Mouse (Mus musculus) gastrocnemius, adult 2 months (tissue): ENCODE results near the gene Ndn. TPM values are rescaled to one million over a fixed set of nuclear protein-coding genes. Genes with fewer than 3 reads are reported as not detected.

ENCODE experiments used
- DNase-seq: peaks from one replicate; pipeline ENCODE4 v3.0.0; 2022
- H3K27ac ChIP-seq: fragments of 200-600 bp; 2 replicates; pipeline ENCODE4 v1.8.1; 2022; ENCODE audit warnings: mild to moderate bottlenecking
- H3K4me3 ChIP-seq: fragments of 200-600 bp; 2 replicates; pipeline ENCODE4 v1.8.1; 2022; ENCODE audit warnings: mild to moderate bottlenecking, moderate library complexity
- CTCF ChIP-seq: fragments of 200-600 bp; IDR thresholded peaks from 2 replicates; pipeline ENCODE4 v1.8.1; 2022; ENCODE audit warnings: antibody characterized with exemption, mild to moderate bottlenecking, moderate library complexity
- intact Hi-C: fragments of 180-260 bp; cut with DNase I; formaldehyde crosslinking; loops from one replicate; pipeline ENCODE4 v1.15.1; 2025
- long read RNA-seq, 2 experiments: library from polyadenylated mRNA; stranded (forward); transcript quantifications; one replicate each; pipeline ENCODE4 v2.0.0; 2021
- total RNA-seq, 2 experiments: library from RNA; stranded (reverse); gene quantifications; 2 replicates each; pipeline ENCODE4 v1.2.3; 2021

Gene Ndn
- 1 to 10 TPM; 2.9 to 5.0 TPM for total RNA-seq
- long read RNA-seq, experiment 1, transcript Ndn-201 (1 exons, 3,694 nt), result major isoform, 14 of 14 reads
- long read RNA-seq, experiment 1, partial matches to known transcripts, result 0 of 14 reads
- long read RNA-seq, experiment 1, other reads (novel, unspliced or antisense), result 0 of 14 reads
- long read RNA-seq, experiment 2, transcript Ndn-201 (1 exons, 3,694 nt), result major isoform, 5 of 5 reads
- long read RNA-seq, experiment 2, partial matches to known transcripts, result 0 of 5 reads
- long read RNA-seq, experiment 2, other reads (novel, unspliced or antisense), result 0 of 5 reads

- no peak for DNase-seq
- intact Hi-C loops, result no loop called here
- no peak for TF ChIP-seq CTCF
- Histone ChIP-seq H3K4me3 (no peak within 1 kb of the TSS), H3K27ac (no peak within 1 kb of the TSS)
These were observed at the start of gene Ndn for GRCm38 (mm10) chr7:62346269-62346668. TSS of gene Ndn (plus strand) at chr7:62346569.

GRCm38 (mm10) chr7:62302451-62302850 lies 43.9 kb upstream of the Ndn start:
- no peak overlapping the region for H3K4me3 ChIP-seq
- intact Hi-C loops, result no loop called here
- H3K27ac ChIP-seq, result no peak overlapping the region
- no peak for TF ChIP-seq CTCF
- no peak for DNase-seq

- Histone ChIP-seq H3K4me3 (no peak overlapping the region), H3K27ac (no peak overlapping the region)
- intact Hi-C loops, result no loop called here
- DNase-seq, result no peak
- TF ChIP-seq CTCF, result no peak
These were observed 39.3 kb upstream of the Ndn start for GRCm38 (mm10) chr7:62306896-62307614.

- Histone ChIP-seq H3K4me3 (no peak overlapping the region), H3K27ac (no peak overlapping the region)
- TF ChIP-seq CTCF, result no peak
- intact Hi-C loops, result no loop called here
- DNase-seq, result no peak
These were observed 29.6 kb upstream of the Ndn start for GRCm38 (mm10) chr7:62316793-62317192.

DNA sequence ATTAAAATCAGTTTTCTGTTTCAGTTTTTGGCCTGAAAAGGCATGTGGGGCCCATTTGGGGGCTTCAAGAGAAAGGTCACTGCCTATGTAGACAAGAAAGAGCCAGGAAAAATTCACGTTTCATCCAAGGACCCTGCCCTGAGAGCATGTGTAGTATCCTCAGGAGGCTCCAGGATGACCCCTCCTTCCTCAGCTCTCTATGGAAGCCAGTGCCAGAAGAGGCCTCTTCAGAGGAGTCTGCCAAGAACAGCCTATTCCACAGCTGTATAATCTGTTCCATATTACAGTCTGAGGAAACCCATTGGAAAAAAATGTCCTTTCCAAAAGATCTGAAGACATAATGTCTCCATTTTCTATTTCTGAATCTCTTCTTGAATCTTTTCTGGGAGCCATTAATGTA lies 958 bp upstream of the Ndn start:
- Histone ChIP-seq H3K27ac (no peak overlapping the region), H3K4me3 (no peak overlapping the region)
- peak; percentile 15 for DNase-seq
- intact Hi-C loops, result no loop called here
- TF ChIP-seq CTCF, result no peak

DNA sequence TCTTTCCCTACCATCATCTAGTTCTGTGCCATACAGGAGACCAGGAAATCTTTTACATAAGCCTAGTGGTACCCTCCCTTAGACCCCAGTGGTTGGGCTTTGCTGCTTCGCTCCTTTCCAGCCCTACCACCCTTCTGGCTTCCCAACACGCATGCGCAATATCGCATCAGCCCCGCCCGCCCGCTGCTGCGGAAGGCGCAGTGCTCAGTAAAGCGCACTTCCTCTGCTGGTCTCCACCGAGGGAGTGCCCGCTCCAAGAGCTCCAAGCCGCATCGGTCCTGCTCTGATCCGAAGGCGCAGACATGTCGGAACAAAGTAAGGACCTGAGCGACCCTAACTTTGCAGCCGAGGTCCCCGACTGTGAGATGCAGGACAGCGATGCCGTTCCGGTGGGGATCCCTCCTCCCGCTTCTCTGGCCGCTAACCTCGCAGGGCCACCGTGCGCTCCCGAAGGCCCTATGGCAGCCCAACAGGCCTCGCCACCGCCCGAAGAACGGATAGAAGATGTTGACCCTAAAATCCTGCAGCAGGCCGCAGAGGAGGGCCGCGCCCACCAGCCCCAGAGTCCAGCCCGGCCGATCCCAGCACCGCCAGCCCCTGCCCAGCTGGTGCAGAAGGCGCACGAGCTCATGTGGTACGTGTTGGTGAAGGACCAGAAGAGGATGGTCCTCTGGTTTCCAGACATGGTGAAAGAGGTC lies 1.9 kb downstream of the Ndn start:
- intact Hi-C loops, result no loop called here
- TF ChIP-seq CTCF, result no peak
- peak overlapping the region; percentile 66 for H3K27ac ChIP-seq
- peak overlapping the region; percentile 76 for H3K4me3 ChIP-seq
- peak; percentile 85 for DNase-seq

DNA sequence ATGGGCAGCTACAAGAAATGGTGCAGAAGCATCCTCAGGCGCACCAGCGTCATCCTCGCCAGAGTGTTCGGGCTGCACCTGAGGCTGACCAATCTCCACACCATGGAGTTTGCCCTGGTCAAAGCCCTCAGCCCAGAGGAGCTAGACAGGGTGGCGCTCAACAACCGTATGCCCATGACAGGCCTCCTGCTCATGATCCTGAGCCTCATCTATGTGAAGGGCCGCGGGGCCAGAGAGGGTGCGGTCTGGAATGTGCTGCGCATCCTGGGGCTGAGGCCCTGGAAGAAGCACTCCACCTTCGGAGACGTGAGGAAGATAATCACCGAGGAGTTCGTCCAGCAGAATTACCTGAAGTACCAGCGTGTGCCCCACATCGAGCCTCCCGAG lies 2.4 kb downstream of the Ndn start:
- intact Hi-C loops, result no loop called here
- Histone ChIP-seq H3K4me3 (peak overlapping the region; percentile 76), H3K27ac (no peak overlapping the region; the same call in 1 of the 2 replicates)
- TF ChIP-seq CTCF, result no peak
- DNase-seq, result no peak

- TF ChIP-seq CTCF, result no peak
- H3K27ac ChIP-seq, result no peak overlapping the region
- no peak for DNase-seq
- no peak overlapping the region for H3K4me3 ChIP-seq
- intact Hi-C loops, result no loop called here
These were observed 4.9 kb downstream of the Ndn start for GRCm38 (mm10) chr7:62351266-62351665.

DNA sequence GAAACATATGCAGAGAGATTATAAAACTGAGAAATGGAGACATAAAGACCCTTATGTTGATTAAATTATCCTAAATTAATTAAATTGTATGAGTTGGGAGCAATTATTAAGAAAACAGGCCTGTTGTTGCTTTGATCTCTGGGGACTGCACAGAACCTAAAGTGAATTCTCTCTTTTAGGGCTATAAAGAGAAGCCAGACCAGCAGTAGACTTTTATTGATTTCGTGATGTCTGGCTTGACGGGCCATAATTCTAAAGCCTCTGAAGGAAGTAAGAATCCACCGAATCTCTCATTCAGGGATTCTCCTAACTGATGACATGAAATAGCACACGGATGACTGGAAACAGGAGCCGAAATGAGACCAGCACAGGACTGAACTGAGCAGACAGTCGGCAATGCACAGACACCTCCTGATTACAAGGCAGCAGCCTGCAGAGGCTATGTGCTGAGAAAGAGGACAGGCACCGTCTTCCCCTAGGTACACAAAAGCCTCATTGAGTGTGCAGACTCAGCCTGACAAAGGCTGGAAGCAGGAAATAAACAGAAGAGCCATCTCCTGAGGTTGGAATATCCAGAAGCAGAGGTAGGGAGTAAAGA lies 18.8 kb downstream of the Ndn start:
- Histone ChIP-seq H3K27ac (no peak overlapping the region), H3K4me3 (no peak overlapping the region)
- DNase-seq, result no peak
- intact Hi-C loops, result no loop called here
- TF ChIP-seq CTCF, result no peak

- TF ChIP-seq CTCF, result no peak
- no peak overlapping the region for H3K4me3 ChIP-seq
- intact Hi-C loops, result no loop called here
- no peak for DNase-seq
- no peak overlapping the region for H3K27ac ChIP-seq
These were observed 20.4 kb downstream of the Ndn start for GRCm38 (mm10) chr7:62366730-62367129.

GRCm38 (mm10) chr7:62375658-62376057 lies 29.3 kb downstream of the Ndn start:
- no peak overlapping the region for H3K4me3 ChIP-seq
- no peak overlapping the region for H3K27ac ChIP-seq
- TF ChIP-seq CTCF, result peak; percentile 50
- no peak for DNase-seq
- intact Hi-C loops, result no loop called here

DNA sequence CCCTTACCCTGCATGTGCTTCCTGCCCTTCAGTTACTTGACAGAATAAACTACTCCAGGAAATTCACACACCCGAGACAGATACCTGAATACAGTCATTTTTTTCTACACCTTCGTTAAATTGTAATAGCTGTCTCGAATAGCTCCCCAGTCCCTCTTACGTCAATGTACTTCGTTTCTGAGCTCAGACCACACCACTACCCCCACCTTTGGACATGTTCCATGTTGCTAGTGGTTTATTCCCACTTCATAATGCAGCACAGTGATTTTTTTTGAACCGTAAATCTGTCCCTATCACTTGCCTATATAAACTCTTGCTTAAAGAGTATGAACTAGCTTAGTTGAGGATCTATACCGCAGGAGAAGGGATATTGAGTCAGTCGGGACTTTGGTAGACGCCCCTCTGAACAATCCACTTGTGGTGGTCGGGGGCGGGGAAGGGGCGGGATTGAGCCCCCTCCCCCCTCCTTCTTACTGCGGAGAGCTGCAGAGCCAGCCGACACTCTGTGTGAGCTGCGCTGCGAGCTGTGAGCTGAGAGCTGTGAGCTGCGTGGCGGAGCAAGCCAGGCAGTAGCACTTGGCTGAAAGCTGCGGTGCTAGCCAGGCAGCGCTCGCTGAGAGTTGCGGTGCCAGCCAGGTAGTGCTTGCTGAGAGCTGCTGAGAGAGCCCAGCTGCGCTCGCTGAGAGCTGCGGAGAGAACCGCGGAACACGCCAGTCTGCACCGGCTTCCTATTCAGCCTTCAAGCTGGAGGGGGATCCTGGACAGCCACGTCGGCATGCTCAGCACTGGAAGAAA lies 30.3 kb downstream of the Ndn start, which contains the start of gene Magel2:
Magel2 (plus strand) TSS at position 501 of the 795 bp plus-strand sequence.
- no peak within 1 kb of the TSS for H3K27ac ChIP-seq
- no peak for DNase-seq
- intact Hi-C loops, result no loop called here
- TF ChIP-seq CTCF, result no peak
- peak within 1 kb of the TSS; percentile 52 for H3K4me3 ChIP-seq
